Mouse (Mus musculus): ENCODE data around the gene Ciao2a.

- no peak for TF ChIP-seq CTCF (IDR thresholded peaks at IDR 0.05; ENCODE audit: control insufficient read depth, insufficient read depth, low read length)
- no peak for TF ChIP-seq POLR2A (IDR thresholded peaks at IDR 0.05; ENCODE audit: borderline replicate concordance, control insufficient read depth, low read depth, low read length)
Observed at GRCm38 (mm10) chr9:66124111-66124531, 2.3 kb upstream of the Ciao2a start.

Data from bone marrow, adult 2 months (tissue).